Mouse (Mus musculus): ENCODE results near the gene Wnt9a.
A peak's percentile ranks its signal among the peaks of the same experiment; 100 is the strongest.
"Not testable (repeated sequence)": the region's sequence is repeated elsewhere in the genome, so short reads cannot be mapped to it uniquely, and the experiment has no call there.

The Wnt9a gene

GRCm38 (mm10) chr11:59335150-59335549 lies 28.4 kb downstream of the Wnt9a start:
- DNase-seq (ENCODE audit: low spot score in 2 of 2), result no peak

- no peak for DNase-seq (ENCODE audit: low spot score in 2 of 2)
Measured at GRCm38 (mm10) chr11:59335942-59336341, 29.2 kb downstream of the Wnt9a start.

GRCm38 (mm10) chr11:59336381-59336780 lies 29.7 kb downstream of the Wnt9a start:
- peak in 1 of 2 experiments; percentile 43 for DNase-seq (ENCODE audit: low spot score in 2 of 2)

GRCm38 (mm10) chr11:59337955-59338735 lies 31.4 kb downstream of the Wnt9a start:
- no peak for DNase-seq (ENCODE audit: low spot score in 2 of 2)

GRCm38 (mm10) chr11:59338736-59339120 lies 32.0 kb downstream of the Wnt9a start:
- no peak for DNase-seq (ENCODE audit: low spot score in 2 of 2)

- DNase-seq (ENCODE audit: low spot score in 2 of 2), result no peak
Measured at GRCm38 (mm10) chr11:59342956-59343355, 36.2 kb downstream of the Wnt9a start.

- DNase-seq (ENCODE audit: low spot score in 2 of 2), result peak; percentile 77 to 82
Measured at GRCm38 (mm10) chr11:59346166-59346910, 39.6 kb downstream of the Wnt9a start.

GRCm38 (mm10) chr11:59350326-59350725 lies 43.6 kb downstream of the Wnt9a start:
- no peak for DNase-seq (ENCODE audit: low spot score in 2 of 2)

GRCm38 (mm10) chr11:59354793-59355192 lies 48.1 kb downstream of the Wnt9a start:
- DNase-seq (ENCODE audit: low spot score in 2 of 2), result no peak

GRCm38 (mm10) chr11:59356874-59357289 lies 50.2 kb downstream of the Wnt9a start:
- DNase-seq (ENCODE audit: low spot score in 2 of 2), result peak in 1 of 2 experiments; percentile 58

- DNase-seq (ENCODE audit: low spot score in 2 of 2), result no peak
Measured at GRCm38 (mm10) chr11:59361291-59361690, 54.6 kb downstream of the Wnt9a start.

GRCm38 (mm10) chr11:59364007-59364406 lies 57.3 kb downstream of the Wnt9a start:
- no peak for DNase-seq (ENCODE audit: low spot score in 2 of 2)

GRCm38 (mm10) chr11:59364417-59364816 lies 57.7 kb downstream of the Wnt9a start:
- DNase-seq (ENCODE audit: low spot score in 2 of 2), result peak; percentile 62 to 73

- DNase-seq (ENCODE audit: low spot score in 2 of 2), result no peak
Measured at GRCm38 (mm10) chr11:59366031-59366430, 59.3 kb downstream of the Wnt9a start.

- no peak for DNase-seq (ENCODE audit: low spot score in 2 of 2)
Measured at GRCm38 (mm10) chr11:59366633-59367032, 59.9 kb downstream of the Wnt9a start.

- not testable (repeated sequence) for DNase-seq (ENCODE audit: low spot score in 2 of 2)
Measured at GRCm38 (mm10) chr11:59367955-59368354, 61.2 kb downstream of the Wnt9a start.

- DNase-seq (ENCODE audit: low spot score in 2 of 2), result no peak
Measured at GRCm38 (mm10) chr11:59369848-59370247, 63.1 kb downstream of the Wnt9a start.

GRCm38 (mm10) chr11:59375475-59375874 lies 68.7 kb downstream of the Wnt9a start, which contains the start of gene Prss38:
TSS of gene Prss38 (minus strand) at chr11:59375657.
- no peak for DNase-seq (ENCODE audit: low spot score in 2 of 2)

GRCm38 (mm10) chr11:59377999-59378398 lies 71.3 kb downstream of the Wnt9a start:
- DNase-seq (ENCODE audit: low spot score in 2 of 2), result no peak

GRCm38 (mm10) chr11:59379547-59379946 lies 72.8 kb downstream of the Wnt9a start:
- DNase-seq (ENCODE audit: low spot score in 2 of 2), result no peak
